Mouse (Mus musculus): ENCODE measurements around the gene T2. TPM values are rescaled to one million over a fixed set of nuclear protein-coding genes. Genes with fewer than 3 reads are reported as not detected.

T2 gene
- polyA plus RNA-seq, 1 experiment: not detected

DNA sequence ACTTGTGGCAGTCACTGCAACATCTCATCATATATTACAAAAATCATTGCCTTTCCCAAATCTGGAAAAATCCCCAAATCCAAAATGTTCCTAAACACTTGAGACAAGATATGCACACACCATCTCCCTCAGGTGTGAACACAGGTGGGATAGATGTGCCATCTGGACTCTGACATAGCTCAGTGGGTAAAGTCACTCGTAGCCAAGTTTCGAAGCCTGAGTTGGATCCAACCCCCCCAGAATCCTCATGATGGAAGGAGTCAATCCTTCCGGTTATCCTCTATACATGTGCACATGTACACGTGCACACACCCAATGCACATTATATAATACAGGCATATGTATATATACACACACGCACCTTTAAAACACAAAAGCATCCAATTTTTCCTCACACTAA, 5.1 kb downstream of the T2 start:
- TF ChIP-seq GATA1 (IDR thresholded peaks at IDR 0.05; ENCODE audit: borderline replicate concordance, low read length): no peak
- no peak for TF ChIP-seq FLI1 (IDR thresholded peaks at IDR 0.05; ENCODE audit: low read length)
- Histone ChIP-seq H3K4me3 (replicated peaks) (no peak overlapping the region), H3K27me3 (replicated peaks) (peaks cover 78% of the 10 kb centered on the region), H3K9me3 (no peaks in the 10 kb centered on the region), H3K4me1 (peaks cover 18% of the 10 kb centered on the region), H3K36me3 (replicated peaks; ENCODE audit: low read length) (no peaks in the 10 kb centered on the region)

- no peak for TF ChIP-seq GATA1 (IDR thresholded peaks at IDR 0.05; ENCODE audit: borderline replicate concordance, low read length)
- H3K4me1 ChIP-seq: peaks cover 23% of the 10 kb centered on the region
- no peak overlapping the region for H3K4me3 ChIP-seq (replicated peaks)
- no peaks in the 10 kb centered on the region for H3K9me3 ChIP-seq
- H3K36me3 ChIP-seq (replicated peaks; ENCODE audit: low read length): no peaks in the 10 kb centered on the region
- H3K27me3 ChIP-seq (replicated peaks): peaks cover 78% of the 10 kb centered on the region
Measured at GRCm38 (mm10) chr17:8361281-8362103, 5.7 kb downstream of the T2 start.

DNA sequence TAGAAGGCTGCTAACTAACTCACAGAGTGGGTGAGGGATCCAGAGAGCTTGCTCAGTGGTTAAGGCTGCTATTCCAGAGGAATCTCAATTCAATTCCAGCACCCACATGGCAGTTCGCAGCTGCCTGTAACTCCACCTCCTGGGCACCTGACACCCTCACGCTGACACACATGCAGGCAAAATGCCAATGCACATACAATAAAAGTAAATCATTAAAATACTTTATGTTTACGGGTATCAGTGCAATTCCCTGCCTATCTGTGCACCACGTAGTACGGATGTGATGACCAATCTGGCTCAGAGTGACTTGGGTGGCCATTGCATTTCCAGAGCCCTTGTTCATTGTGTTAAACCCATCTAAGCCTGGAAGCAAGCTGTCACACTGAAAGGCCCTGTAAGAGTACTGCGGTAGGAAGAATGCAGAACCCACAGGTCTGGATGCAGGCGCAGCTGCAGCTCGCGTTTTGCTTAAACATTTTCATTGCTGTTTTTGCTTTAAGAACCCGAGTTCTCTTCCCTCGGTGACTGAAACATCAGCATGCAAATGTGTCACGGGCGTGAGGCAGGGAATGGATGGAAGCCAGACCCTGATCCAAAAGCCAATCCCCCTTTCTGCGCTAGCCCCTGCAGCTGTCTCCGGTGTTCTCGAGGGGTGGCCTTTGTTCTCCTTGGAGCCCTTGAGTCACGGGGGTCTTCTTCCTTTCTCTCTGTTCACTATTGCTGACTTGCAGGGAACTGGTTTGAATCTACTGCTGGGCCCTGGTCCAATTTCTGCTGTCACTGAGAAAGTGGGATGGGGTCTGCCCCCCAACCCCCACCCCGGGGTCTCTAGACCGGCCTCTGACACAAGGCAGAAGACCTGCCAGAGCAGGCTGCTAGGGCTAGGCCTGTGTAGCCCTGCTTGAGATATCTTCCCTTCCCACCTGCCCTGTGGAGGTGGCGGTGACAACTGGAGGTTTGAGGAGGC, 12.0 kb downstream of the T2 start:
- no peak overlapping the region for H3K4me3 ChIP-seq (replicated peaks)
- H3K4me1 ChIP-seq: peaks cover 42% of the 10 kb centered on the region
- peaks cover 41% of the 10 kb centered on the region for H3K27me3 ChIP-seq (replicated peaks)
- H3K9me3 ChIP-seq: no peaks in the 10 kb centered on the region
- no peak for TF ChIP-seq GATA1 (IDR thresholded peaks at IDR 0.05; ENCODE audit: borderline replicate concordance, low read length)
- TF ChIP-seq FLI1 (IDR thresholded peaks at IDR 0.05; ENCODE audit: low read length): no peak
- no peaks in the 10 kb centered on the region for H3K36me3 ChIP-seq (replicated peaks; ENCODE audit: low read length)

GRCm38 (mm10) chr17:8368570-8368969, 12.8 kb downstream of the T2 start:
- Histone ChIP-seq H3K9me3 (no peaks in the 10 kb centered on the region), H3K36me3 (replicated peaks; ENCODE audit: low read length) (no peaks in the 10 kb centered on the region), H3K4me1 (peaks cover 48% of the 10 kb centered on the region), H3K27me3 (replicated peaks) (peaks cover 35% of the 10 kb centered on the region), H3K4me3 (replicated peaks) (no peak overlapping the region)
- no peak for TF ChIP-seq GATA1 (IDR thresholded peaks at IDR 0.05; ENCODE audit: borderline replicate concordance, low read length)
- TF ChIP-seq FLI1 (IDR thresholded peaks at IDR 0.05; ENCODE audit: low read length): no peak

- H3K4me3 ChIP-seq (replicated peaks): no peak overlapping the region
- H3K36me3 ChIP-seq (replicated peaks; ENCODE audit: low read length): no peaks in the 10 kb centered on the region
- no peaks in the 10 kb centered on the region for H3K9me3 ChIP-seq
- peaks cover 48% of the 10 kb centered on the region for H3K4me1 ChIP-seq
- no peak for TF ChIP-seq FLI1 (IDR thresholded peaks at IDR 0.05; ENCODE audit: low read length)
- no peak for TF ChIP-seq GATA1 (IDR thresholded peaks at IDR 0.05; ENCODE audit: borderline replicate concordance, low read length)
- H3K27me3 ChIP-seq (replicated peaks): peaks cover 30% of the 10 kb centered on the region
Measured at GRCm38 (mm10) chr17:8369171-8369570, 13.4 kb downstream of the T2 start.

DNA sequence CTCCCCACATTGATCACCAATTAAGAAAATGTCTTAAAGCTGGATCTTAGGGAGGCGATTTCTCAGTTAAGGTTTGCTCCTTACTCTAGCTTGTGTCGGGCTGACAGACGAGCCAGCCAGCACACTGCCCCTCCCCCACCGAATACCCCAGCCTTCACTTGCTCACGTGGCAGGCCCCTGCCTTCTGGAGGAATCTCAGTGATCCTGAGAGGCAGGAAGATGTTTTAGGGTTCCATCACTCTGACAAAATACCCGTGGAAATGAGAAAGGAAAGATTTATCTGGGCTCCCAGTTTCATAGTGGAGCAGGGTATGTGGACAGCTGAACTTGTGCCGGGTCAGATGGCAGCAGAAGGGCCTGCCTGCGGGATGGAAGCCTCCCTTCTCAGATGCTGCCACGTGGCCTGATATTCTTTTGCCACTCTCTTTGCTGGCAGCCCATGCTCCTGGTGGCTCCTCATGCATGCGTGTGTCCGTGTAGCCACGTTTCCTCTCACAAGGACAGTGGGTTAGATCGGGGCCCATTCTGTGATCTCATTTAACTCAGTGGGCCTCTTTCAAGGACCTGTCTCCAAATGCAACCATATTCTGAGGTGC, 14.9 kb downstream of the T2 start:
- Histone ChIP-seq H3K9me3 (no peaks in the 10 kb centered on the region), H3K36me3 (replicated peaks; ENCODE audit: low read length) (no peaks in the 10 kb centered on the region), H3K4me1 (peaks cover 42% of the 10 kb centered on the region), H3K27me3 (replicated peaks) (peaks cover 19% of the 10 kb centered on the region), H3K4me3 (replicated peaks) (peak overlapping the region; percentile 20)
- TF ChIP-seq GATA1 (IDR thresholded peaks at IDR 0.05; ENCODE audit: borderline replicate concordance, low read length): no peak
- no peak for TF ChIP-seq FLI1 (IDR thresholded peaks at IDR 0.05; ENCODE audit: low read length)

- TF ChIP-seq FLI1 (IDR thresholded peaks at IDR 0.05; ENCODE audit: low read length) (no peak), GATA1 (IDR thresholded peaks at IDR 0.05; ENCODE audit: borderline replicate concordance, low read length) (no peak)
- H3K27me3 ChIP-seq (replicated peaks): peaks cover 10% of the 10 kb centered on the region
- no peaks in the 10 kb centered on the region for H3K36me3 ChIP-seq (replicated peaks; ENCODE audit: low read length)
- peak overlapping the region; percentile 91 for H3K4me3 ChIP-seq (replicated peaks)
- peaks cover 36% of the 10 kb centered on the region for H3K4me1 ChIP-seq
- H3K9me3 ChIP-seq: no peaks in the 10 kb centered on the region
Measured at GRCm38 (mm10) chr17:8371834-8372233, 16.0 kb downstream of the T2 start.

DNA sequence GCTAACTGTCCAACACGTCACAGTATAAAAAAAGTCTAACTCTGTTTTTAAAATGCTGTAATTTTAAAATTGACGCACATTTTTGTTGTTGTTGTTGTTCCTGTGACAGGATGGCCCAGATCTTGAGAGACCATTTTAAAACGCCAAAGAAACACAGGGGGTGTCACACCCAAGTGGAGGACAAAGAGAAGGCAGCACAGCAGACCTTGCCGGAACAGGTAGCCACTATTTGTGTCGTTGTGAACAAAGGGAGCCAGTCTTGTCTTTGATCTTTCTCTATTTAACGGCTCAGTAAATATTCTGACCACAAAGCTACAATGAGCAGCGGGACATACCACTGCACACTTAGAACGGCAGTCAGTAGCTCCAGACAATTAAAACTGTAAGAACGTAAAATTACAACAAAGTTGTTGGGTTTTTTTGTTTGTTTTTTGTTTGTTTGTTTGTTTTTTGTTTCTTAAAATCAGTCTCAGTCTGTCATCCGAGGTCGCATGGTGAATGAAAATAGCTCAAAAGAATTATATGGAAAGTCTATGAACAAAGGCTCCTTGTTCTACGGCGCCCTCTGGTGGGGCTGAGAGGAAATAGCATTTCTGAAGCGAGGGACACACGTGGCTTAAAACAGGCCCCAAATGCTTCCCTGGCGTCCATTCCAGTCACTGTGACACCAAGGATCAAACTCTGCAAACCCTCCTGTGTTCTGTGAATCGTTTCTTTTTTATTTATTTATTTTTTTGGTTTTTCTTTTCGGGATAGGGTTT, 16.7 kb downstream of the T2 start:
- TF ChIP-seq FLI1 (IDR thresholded peaks at IDR 0.05; ENCODE audit: low read length) (no peak), GATA1 (IDR thresholded peaks at IDR 0.05; ENCODE audit: borderline replicate concordance, low read length) (no peak)
- Histone ChIP-seq H3K36me3 (replicated peaks; ENCODE audit: low read length) (no peaks in the 10 kb centered on the region), H3K9me3 (no peaks in the 10 kb centered on the region), H3K4me1 (peaks cover 40% of the 10 kb centered on the region), H3K4me3 (replicated peaks) (peak overlapping the region; percentile 91), H3K27me3 (replicated peaks) (peaks cover 6% of the 10 kb centered on the region)

DNA sequence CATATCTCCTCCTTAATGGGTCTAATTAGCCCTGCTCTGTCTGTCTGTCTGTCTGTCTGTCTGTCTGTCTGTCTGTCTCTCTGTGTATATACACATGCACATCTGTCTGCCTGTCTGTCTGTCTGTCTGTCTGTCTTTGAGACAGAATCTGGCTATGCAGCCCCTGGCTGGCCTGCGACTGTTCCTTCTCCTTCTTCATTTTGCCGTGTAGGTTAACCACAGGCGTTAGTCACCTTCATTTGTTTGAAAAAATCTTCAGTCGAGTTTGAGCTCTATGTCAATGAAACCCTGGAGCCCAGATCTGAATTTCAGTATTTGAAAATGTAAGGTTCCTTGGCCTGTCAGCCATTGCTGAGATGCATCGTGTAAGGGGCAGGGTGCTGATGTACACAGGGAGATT, 21.5 kb downstream of the T2 start:
- Histone ChIP-seq H3K4me1 (peaks cover 24% of the 10 kb centered on the region), H3K27me3 (replicated peaks) (peaks cover 3% of the 10 kb centered on the region), H3K36me3 (replicated peaks; ENCODE audit: low read length) (no peaks in the 10 kb centered on the region), H3K9me3 (peaks cover 7% of the 10 kb centered on the region), H3K4me3 (replicated peaks) (no peak overlapping the region)
- TF ChIP-seq FLI1 (IDR thresholded peaks at IDR 0.05; ENCODE audit: low read length) (no peak), GATA1 (IDR thresholded peaks at IDR 0.05; ENCODE audit: borderline replicate concordance, low read length) (no peak)

Measured in megakaryocyte, embryonic 14.5 days (primary cell).